Mouse (Mus musculus) activated CD4-positive, CD25-positive, alpha-beta regulatory T cell, adult 4 months (primary cell): ENCODE measurements around the gene Prickle2. TPM values are rescaled to one million over a fixed set of nuclear protein-coding genes. Genes with fewer than 3 reads are reported as not detected.

Source experiments
- ATAC-seq: one replicate; pipeline ENCODE4 v1.8.0; 2017
- polyA plus RNA-seq, 2 experiments: library from polyadenylated mRNA; unstranded; fragments of 100-300 nt; shearing (Covaris generic); gene quantifications; one replicate each; pipeline ENCODE4 v1.2.1; 2017

Prickle2 gene
- polyA plus RNA-seq, 2 experiments from 2014 or later: 0.17 TPM; not detected in 1

GRCm38 (mm10) chr6:92509712-92510111 lies 196.2 kb downstream of the Prickle2 start:
- no peak for ATAC-seq

GRCm38 (mm10) chr6:92506276-92506675 lies 199.7 kb downstream of the Prickle2 start:
- no peak for ATAC-seq

- no peak for ATAC-seq
These were observed 206.5 kb downstream of the Prickle2 start for GRCm38 (mm10) chr6:92499449-92499848.

GRCm38 (mm10) chr6:92498574-92498973 lies 207.4 kb downstream of the Prickle2 start:
- no peak for ATAC-seq

GRCm38 (mm10) chr6:92497279-92497678 lies 208.7 kb downstream of the Prickle2 start:
- ATAC-seq: no peak

GRCm38 (mm10) chr6:92495500-92495899 lies 210.5 kb downstream of the Prickle2 start:
- no peak for ATAC-seq

GRCm38 (mm10) chr6:92481690-92481956 lies 224.3 kb downstream of the Prickle2 start:
- ATAC-seq: no peak

GRCm38 (mm10) chr6:92480941-92481689 lies 224.8 kb downstream of the Prickle2 start:
- no peak for ATAC-seq

GRCm38 (mm10) chr6:92478612-92479011 lies 227.3 kb downstream of the Prickle2 start:
- no peak for ATAC-seq

GRCm38 (mm10) chr6:92477621-92478020 lies 228.3 kb downstream of the Prickle2 start:
- ATAC-seq: no peak

GRCm38 (mm10) chr6:92469456-92469855 lies 236.5 kb downstream of the Prickle2 start:
- ATAC-seq: no peak

GRCm38 (mm10) chr6:92468892-92469291 lies 237.1 kb downstream of the Prickle2 start:
- ATAC-seq: no peak

- no peak for ATAC-seq
These were observed 237.6 kb downstream of the Prickle2 start for GRCm38 (mm10) chr6:92468383-92468791.

- no peak for ATAC-seq
These were observed 238.6 kb downstream of the Prickle2 start for GRCm38 (mm10) chr6:92467343-92467742.

GRCm38 (mm10) chr6:92465666-92466065 lies 240.3 kb downstream of the Prickle2 start:
- ATAC-seq: no peak

GRCm38 (mm10) chr6:92464781-92465337 lies 241.1 kb downstream of the Prickle2 start:
- no peak for ATAC-seq

GRCm38 (mm10) chr6:92463768-92464167 lies 242.2 kb downstream of the Prickle2 start:
- ATAC-seq: no peak

- ATAC-seq: no peak
These were observed 245.2 kb downstream of the Prickle2 start for GRCm38 (mm10) chr6:92460750-92461149.

GRCm38 (mm10) chr6:92458026-92458425 lies 247.9 kb downstream of the Prickle2 start:
- no peak for ATAC-seq

- ATAC-seq: no peak
These were observed 254.5 kb downstream of the Prickle2 start for GRCm38 (mm10) chr6:92451421-92451820.

- no peak for ATAC-seq
These were observed 256.0 kb downstream of the Prickle2 start for GRCm38 (mm10) chr6:92449956-92450355.

GRCm38 (mm10) chr6:92446662-92447061 lies 259.3 kb downstream of the Prickle2 start:
- ATAC-seq: no peak

- no peak for ATAC-seq
These were observed 264.8 kb downstream of the Prickle2 start for GRCm38 (mm10) chr6:92441205-92441604.

- no peak for ATAC-seq
These were observed 265.7 kb downstream of the Prickle2 start for GRCm38 (mm10) chr6:92440251-92440650.

- ATAC-seq: no peak
These were observed 273.8 kb downstream of the Prickle2 start for GRCm38 (mm10) chr6:92432146-92432545.
